Comparison of ENCODE assay signal across 10 mouse cellular contexts in the genomic region with DNA sequence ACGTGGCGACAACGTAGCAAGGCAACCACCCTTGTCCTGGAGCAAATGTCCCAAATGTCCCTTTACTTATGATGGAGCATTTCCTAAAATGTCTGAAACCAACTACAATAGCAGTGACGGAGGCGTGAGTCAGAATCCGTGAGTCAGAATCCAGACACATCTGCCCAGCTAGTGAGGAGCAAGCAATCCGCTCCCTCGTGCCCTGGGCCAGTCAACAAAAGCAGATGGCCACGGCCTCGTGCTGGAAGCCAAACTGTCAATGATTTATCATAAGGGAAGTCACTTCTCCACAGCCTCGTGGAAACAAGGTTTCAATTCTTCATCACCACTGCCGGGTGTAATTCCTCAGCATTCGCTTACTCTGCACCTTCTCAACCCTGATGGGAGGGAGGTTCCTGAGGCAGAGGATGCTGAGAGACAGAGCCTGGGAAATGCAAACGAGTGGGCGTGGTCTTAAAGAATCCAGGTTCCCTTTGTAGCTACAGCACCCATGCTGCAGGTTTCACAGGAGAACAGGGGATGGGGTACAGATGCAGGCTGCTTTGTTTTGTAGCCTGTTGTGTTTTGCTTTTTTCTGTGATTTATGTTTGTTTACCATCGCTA.
DNase-seq lines count a peak whose midpoint lies in the region; ATAC-seq lines count a peak whose summit lies in the region.
"Had no signal": no experiment of that assay in that cellular context is flagged by ENCODE, and none has a peak within 500 bp of the region (broad histone marks: within the 10 kb centered on the region; RNA-seq: fewer than 3 reads in every experiment).

No protein-coding gene starts in this region.

- H3K9me3 ChIP-seq in hindbrain, embryonic 14.5 days (ENCODE audit: control insufficient read depth, low read length), result no peaks in the 10 kb centered on the region
- H3K9me3 ChIP-seq in limb, embryonic 10.5 days (replicated peaks), result no peaks in the 10 kb centered on the region

- no peak overlapping the region for H3K27ac ChIP-seq in hindbrain, embryonic 14.5 days
- no peak overlapping the region for H3K27ac ChIP-seq in limb, embryonic 10.5 days

- H3K4me2 ChIP-seq in hindbrain, embryonic 14.5 days (replicated peaks), result no peak overlapping the region
- H3K4me2 ChIP-seq: lung, embryonic 14.5 days had no signal

- no peaks in the 10 kb centered on the region for H3K4me1 ChIP-seq in hindbrain, embryonic 14.5 days (replicated peaks; ENCODE audit: control insufficient read depth, insufficient read depth, low read length)
- no peaks in the 10 kb centered on the region for H3K4me1 ChIP-seq in limb, embryonic 10.5 days

- no peak overlapping the region for H3K9ac ChIP-seq in hindbrain, embryonic 14.5 days
- H3K9ac ChIP-seq: lung, embryonic 14.5 days had no signal

- peak; percentile 26 for DNase-seq in gastrocnemius, adult 18-20 months (ENCODE audit: low spot score)
- DNase-seq in gastrocnemius, postnatal 4 days (ENCODE audit: low spot score in 2 of 2), result no peak
- DNase-seq in right cerebral cortex, adult 2 months (ENCODE audit: low spot score in 2 of 2), result peak; percentile 61 to 72
- DNase-seq in right cerebral cortex, postnatal 4 days, result no peak
- no peak for DNase-seq in hindbrain, embryonic 14.5 days (ENCODE audit: low spot score)
- no peak for DNase-seq in thymus, adult 18-20 months
- no peak for DNase-seq in lung, adult 18-20 months
- no peak for DNase-seq in limb, embryonic 10.5 days (ENCODE audit: low spot score)
- DNase-seq: lung, embryonic 14.5 days had no signal

- H3K4me3 ChIP-seq in hindbrain, embryonic 14.5 days (replicated peaks; ENCODE audit: low read length), result no peak overlapping the region
- H3K4me3 ChIP-seq in limb, embryonic 10.5 days, result no peak overlapping the region

- H3K36me3 ChIP-seq in hindbrain, embryonic 14.5 days (replicated peaks; ENCODE audit: control insufficient read depth, insufficient read depth), result no peaks in the 10 kb centered on the region; the same call in 1 of the 2 replicates
- peaks cover 87% of the 10 kb centered on the region for H3K36me3 ChIP-seq in limb, embryonic 10.5 days
- H3K36me3 ChIP-seq: G1E had no signal

- H3K27me3 ChIP-seq in hindbrain, embryonic 14.5 days (ENCODE audit: control insufficient read depth, insufficient read depth, low read length), result no peaks in the 10 kb centered on the region
- no peaks in the 10 kb centered on the region for H3K27me3 ChIP-seq in limb, embryonic 10.5 days (ENCODE audit: low read depth, poor library complexity, severe bottlenecking)

- 0 out of 2 replicates have a peak, but pooled peaks have one; percentile 27 for ATAC-seq in hindbrain, embryonic 14.5 days (ENCODE audit: low FRiP score)

- 46% methylated on average over 16 of the region's 16 CpGs for WGBS in hindbrain, embryonic 14.5 days
- WGBS in limb, embryonic 10.5 days, result 51% methylated on average over 16 of the region's 16 CpGs

Comparison
In these comparisons a context has a peak if more than half of its experiments do, and no peak if none do; other contexts are left out.
1. DNase-seq: peak in gastrocnemius, adult 18-20 months (single experiment) and right cerebral cortex, adult 2 months (2 of 2); none in gastrocnemius, postnatal 4 days (0 of 2), right cerebral cortex, postnatal 4 days (single experiment), hindbrain, embryonic 14.5 days (single experiment), thymus, adult 18-20 months (0 of 2), lung, adult 18-20 months (0 of 2) and limb, embryonic 10.5 days (single experiment).